Mouse (Mus musculus): ENCODE measurements at regions not wholly inside any gene's neighbourhood (a gene's known extent, or its start where the extent isn't known, plus 50 kb on each side); places are given as distances from the start of the nearest gene placed in this dataset.

- TF ChIP-seq CTCF (IDR thresholded peaks at IDR 0.05 in 2 of 3, conservative IDR thresholded peaks at IDR 0.05 in 1 of 3; ENCODE audit: control insufficient read depth in 1 of 3, insufficient read depth in 1 of 3, low read depth in 2 of 3, low read length in 3 of 3, poor library complexity in 1 of 3, severe bottlenecking in 1 of 3), result no peak
- no peak for TF ChIP-seq MAFK (IDR thresholded peaks at IDR 0.05; ENCODE audit: borderline replicate concordance, low read depth, low read length)
- TF ChIP-seq GATA1 (IDR thresholded peaks at IDR 0.05; ENCODE audit: low read depth, low read length), result no peak
- no peak for TF ChIP-seq UBTF (IDR thresholded peaks at IDR 0.05; ENCODE audit: borderline replicate concordance, insufficient read depth, low read depth, low read length)
Measured at GRCm38 (mm10) chr5:51190661-51191060, 376.9 kb downstream of the Ppargc1a start.
